Mouse (Mus musculus) Patski (cell line): ENCODE data around the gene Gm11060. TPM values are rescaled to one million over a fixed set of nuclear protein-coding genes. Genes with fewer than 3 reads are reported as not detected.

ENCODE experiments used
- ATAC-seq: fragments of 100-300 bp; one replicate; pipeline ENCODE4 v1.8.0; 2021
- CTCF ChIA-PET: fragments of 350-600 bp; sonication (Branson Sonifier 250); formaldehyde crosslinking; loops from one replicate; lab custom pipeline; 2022; ENCODE audit warnings: inconsistent platforms; lab: Charles Lee
- POLR2A ChIA-PET: fragments of 350-600 bp; sonication (Branson Sonifier 250); formaldehyde crosslinking; loops from one replicate; lab custom pipeline; 2022; ENCODE audit warnings: antibody characterized with exemption, inconsistent platforms; lab: Charles Lee
- DNase-seq: peaks from one replicate; pipeline ENCODE4 v3.0.0-alpha.2; 2011; ENCODE audit warnings: low read depth, low spot score
- H3K27me3 ChIP-seq: fragments of 371-371 bp; one replicate; pipeline ENCODE4 v1.5.1; 2021
- CTCF ChIP-seq: fragments of 100-300 bp; IDR thresholded peaks from one replicate; pipeline ENCODE4 v1.5.1; 2021
- in situ Hi-C: fragments of 300-500 bp; cut with MboI; formaldehyde crosslinking; loops from 3 replicates; pipeline ENCODE4 v1.11.1; 2018; ENCODE audit warnings: low pct_unique_long_range_greater_than_20kb, mixed read lengths
- polyA plus RNA-seq: library from polyadenylated mRNA; unstranded; gene quantifications from one replicate; pipeline ENCODE4 v1.2.3, GENCODE M21; 2021

Gm11060 gene
- polyA plus RNA-seq, 1 experiment from 2014 or later = not detected

DNA sequence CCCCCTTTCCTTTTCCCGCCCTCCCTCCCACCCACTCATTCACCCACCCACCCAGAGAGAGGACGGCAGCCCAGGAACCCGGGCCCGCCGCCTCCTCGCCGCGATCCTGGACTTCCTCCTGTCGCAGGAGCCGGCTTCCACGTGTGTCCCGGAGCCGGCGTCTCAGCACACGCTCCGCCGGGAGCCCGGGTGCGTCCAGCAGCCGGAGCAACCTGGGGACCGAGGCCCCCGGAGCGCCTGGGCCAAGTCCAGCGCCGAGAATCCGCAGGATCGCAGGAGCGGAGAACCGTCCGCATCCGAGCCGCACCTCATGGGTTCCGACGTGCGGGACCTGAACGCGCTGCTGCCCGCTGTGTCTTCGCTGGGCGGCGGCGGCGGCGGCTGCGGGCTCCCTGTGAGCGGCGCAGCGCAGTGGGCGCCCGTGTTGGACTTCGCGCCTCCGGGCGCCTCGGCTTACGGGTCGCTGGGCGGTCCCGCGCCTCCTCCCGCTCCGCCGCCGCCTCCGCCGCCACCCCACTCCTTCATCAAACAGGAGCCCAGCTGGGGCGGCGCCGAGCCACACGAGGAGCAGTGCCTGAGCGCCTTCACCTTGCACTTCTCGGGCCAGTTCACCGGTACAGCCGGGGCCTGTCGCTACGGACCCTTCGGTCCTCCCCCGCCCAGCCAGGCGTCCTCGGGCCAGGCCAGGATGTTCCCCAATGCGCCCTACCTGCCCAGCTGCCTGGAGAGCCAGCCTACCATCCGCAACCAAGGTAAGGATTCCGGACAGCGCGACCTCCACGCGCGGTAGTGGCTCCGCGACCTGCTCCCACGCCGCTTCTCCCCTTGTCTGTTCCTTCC lies 35.1 kb downstream of the Gm11060 start:
- POLR2A ChIA-PET = no interaction called here
- no peak for TF ChIP-seq CTCF
- DNase-seq = no peak
- CTCF ChIA-PET = no interaction called here
- H3K27me3 ChIP-seq = no peaks in the 10 kb centered on the region
- ATAC-seq = no peak
- in situ Hi-C loops = no loop called here

DNA sequence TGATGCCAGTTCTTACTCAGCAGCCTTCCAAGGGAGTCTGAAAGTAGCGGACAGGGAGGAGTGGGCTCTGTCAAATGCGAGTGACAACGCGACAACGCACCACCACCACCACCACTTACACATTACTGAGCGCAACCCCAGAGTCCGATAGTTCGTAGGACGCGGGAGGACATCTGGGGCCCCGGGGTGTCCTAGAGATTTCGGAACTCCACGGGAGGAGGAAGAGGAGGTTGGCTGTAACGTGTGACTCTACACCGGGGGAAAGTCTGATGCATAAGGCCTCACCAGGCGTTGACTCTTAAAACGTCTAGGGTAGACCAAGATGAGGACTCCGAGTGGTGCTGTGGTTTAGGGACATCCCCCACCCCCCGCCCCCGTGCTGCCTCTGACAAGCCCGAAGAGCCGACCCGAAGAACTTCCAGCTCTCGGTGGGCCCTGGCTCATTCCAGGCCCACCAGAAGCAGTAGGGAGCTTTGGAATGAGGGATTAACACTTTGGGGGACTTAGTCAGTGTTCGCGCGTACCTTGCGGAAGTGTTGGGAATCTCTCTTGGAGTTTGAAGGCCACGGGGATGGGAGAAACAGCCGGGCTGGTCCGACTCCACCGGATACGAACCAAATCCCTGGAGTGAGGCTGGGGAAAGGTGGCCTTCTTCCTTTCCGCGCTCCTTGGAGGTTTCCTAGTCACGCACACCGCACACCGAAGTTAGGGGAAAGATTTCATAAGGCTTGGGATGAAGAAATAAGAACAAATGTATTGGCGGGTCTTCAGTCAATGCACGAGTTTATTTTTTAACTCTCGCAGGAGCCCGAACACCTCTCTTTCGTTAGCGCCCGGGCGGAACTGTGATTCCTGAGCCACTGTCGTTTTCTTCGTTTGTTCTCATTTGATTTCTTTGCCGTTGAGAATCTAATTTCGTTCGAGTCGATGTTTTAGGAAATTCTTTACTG lies 36.0 kb downstream of the Gm11060 start:
- ChIA-PET POLR2A (no interaction called here), CTCF (no interaction called here)
- DNase-seq = no peak
- TF ChIP-seq CTCF = no peak
- no peak for ATAC-seq
- in situ Hi-C loops = no loop called here
- H3K27me3 ChIP-seq = no peaks in the 10 kb centered on the region

DNA sequence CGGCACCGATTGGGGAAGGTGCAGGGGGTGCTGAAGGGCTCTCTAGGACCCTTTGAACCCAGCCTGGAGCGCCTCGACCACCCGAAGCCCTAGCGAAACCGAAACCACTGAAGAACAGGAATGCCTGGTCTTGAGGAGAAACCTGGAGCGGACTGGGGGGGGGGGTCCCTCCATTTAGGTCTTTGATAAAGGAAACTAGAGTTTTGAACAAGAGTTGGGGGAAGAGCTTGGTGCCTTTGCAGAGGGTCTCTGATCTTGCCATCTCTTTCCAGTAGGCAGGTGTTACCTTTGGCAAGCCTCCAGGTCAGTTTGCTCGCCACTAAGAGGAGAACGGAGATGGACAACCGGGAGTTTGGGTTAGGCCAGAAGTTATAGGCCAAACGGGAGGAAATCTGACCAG lies 36.7 kb downstream of the Gm11060 start:
- ChIA-PET POLR2A (no interaction called here), CTCF (no interaction called here)
- TF ChIP-seq CTCF = no peak
- ATAC-seq (no peak), DNase-seq (no peak)
- in situ Hi-C loops = no loop called here
- H3K27me3 ChIP-seq = no peaks in the 10 kb centered on the region

DNA sequence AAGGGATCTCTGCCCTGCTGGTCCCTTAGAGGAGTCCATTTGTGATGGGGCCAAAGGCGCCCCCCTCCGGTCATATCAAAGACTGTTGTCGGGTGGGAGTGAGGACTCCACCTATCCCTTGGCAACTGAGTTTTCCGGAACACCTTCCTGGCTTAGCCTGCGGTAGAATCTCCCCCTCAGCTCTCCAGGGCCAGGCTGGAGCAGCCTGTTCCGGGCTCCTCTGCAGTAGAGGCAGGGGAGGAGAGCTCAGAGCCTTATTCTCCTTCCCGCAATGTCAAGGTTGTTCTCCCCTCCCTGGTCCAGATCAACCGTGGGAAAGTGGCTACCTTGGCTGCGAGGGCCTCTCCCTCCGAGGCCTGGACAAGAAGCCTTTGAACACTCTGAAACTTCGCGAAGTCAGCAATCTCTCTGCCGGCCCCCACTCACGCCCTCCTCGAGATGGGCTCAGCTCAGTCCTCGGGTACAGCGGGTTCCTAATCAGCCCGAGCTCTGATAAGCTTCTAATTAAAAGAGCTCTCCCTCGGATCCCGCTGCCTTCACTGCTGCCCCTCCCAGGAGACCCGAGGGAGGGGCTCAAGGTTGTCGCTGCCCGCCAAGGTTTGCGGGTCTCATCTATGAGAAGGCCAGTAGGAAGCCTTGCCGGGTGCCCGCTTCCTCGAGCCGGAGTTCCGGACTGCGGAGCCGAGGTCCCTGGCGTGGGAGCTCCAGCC lies 38.7 kb downstream of the Gm11060 start:
- ATAC-seq (no peak), DNase-seq (no peak)
- no peak for TF ChIP-seq CTCF
- POLR2A ChIA-PET = interaction anchor here (1.2 kb wide), 1 partner anchor 39 kb away, joined by 3 read pairs; no protein-coding TSS in a partner anchor
- in situ Hi-C loops = no loop called here
- no peaks in the 10 kb centered on the region for H3K27me3 ChIP-seq
- CTCF ChIA-PET = interaction anchor here (1.2 kb wide), 1 partner anchor 11 kb away, joined by 3 read pairs; no protein-coding TSS in a partner anchor

DNA sequence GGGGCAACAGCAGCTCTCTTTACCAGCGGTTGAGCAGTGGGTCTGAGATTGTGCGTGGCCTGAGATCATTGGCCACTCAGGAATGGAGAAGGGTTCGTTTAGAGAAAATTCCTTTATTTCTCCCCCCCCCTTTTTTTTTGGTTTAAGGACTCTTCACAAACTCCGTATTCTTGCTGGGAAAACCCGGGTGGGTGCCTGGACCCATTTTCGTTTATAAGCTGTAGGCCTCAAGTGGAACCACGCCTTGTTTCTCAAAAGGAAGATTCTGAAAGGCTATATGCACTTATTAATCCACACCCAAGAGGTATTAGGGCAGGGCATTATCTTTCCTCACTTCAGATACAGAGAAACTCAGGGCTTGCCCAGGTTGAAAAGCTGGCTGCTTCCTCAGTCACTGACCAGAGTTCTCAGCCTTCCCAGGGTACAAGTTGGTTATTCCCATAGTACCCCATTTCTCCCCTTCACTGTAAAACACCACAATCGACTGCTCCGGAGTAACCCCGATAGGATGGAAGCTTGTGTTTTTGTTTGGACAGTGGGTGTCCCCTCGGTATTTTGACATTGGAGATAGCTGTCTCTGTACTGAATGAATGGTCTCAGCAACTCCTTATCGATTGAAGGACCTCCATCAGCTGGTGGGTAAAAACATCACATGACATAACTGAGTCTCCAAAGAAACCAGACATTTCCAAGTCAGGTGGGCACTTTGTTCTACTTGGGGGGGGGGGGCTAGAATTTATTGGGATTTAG lies 39.4 kb downstream of the Gm11060 start:
- ChIA-PET POLR2A (interaction anchor here (1.2 kb wide), 1 partner anchor 38 kb away, joined by 3 read pairs; no protein-coding TSS in a partner anchor), CTCF (interaction anchor here (1.3 kb wide), 2 partner anchors 11 to 18 kb away, joined by 3 to 5 read pairs; no protein-coding TSS in a partner anchor)
- in situ Hi-C loops = no loop called here
- no peaks in the 10 kb centered on the region for H3K27me3 ChIP-seq
- ATAC-seq = no peak
- no peak for DNase-seq
- TF ChIP-seq CTCF = no peak

DNA sequence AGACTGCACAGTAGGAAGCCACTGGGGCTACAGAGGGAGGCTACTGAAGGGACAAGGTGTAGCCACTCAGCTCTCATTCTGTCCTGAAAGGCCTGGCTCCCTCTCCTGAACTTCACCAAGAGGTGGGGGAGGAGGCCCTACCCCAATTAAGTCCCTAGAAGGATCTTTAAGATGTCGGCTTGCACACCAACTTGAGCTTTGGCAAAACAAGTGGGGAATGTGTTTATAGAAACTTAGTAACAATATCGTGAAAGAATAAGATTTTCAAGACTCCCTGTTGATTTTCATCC lies 39.9 kb downstream of the Gm11060 start:
- POLR2A ChIA-PET = no interaction called here
- no peak for DNase-seq
- in situ Hi-C loops = no loop called here
- no peaks in the 10 kb centered on the region for H3K27me3 ChIP-seq
- no peak for ATAC-seq
- TF ChIP-seq CTCF = no peak
- CTCF ChIA-PET = interaction anchor here (1.3 kb wide), 2 partner anchors 11 to 19 kb away, joined by 3 to 5 read pairs; no protein-coding TSS in a partner anchor

DNA sequence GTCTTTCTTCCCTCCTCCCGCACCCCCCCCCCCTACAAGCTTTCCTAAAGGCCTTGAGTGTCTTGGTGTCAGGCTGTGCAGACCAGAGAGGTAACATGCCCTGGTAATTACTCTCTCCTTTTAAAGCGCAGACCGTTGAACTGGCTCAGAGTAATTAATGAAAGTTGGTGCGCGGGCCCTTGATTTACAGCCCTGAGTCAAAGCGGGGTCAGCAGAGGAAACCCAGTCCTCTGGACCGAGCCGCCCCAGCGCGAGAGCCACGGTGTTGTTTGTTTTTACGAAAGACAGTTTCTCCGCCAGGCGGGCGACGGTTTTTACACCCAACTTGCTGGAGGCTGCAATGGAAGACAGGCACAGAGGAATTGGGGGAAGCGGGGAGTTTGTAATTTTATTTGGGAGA lies 40.5 kb downstream of the Gm11060 start:
- in situ Hi-C loops = no loop called here
- CTCF ChIA-PET = interaction anchor here (1.3 kb wide), 2 partner anchors 12 to 20 kb away, joined by 3 to 5 read pairs; no protein-coding TSS in a partner anchor
- no peak for TF ChIP-seq CTCF
- POLR2A ChIA-PET = no interaction called here
- no peak for DNase-seq
- no peak for ATAC-seq
- no peaks in the 10 kb centered on the region for H3K27me3 ChIP-seq

DNA sequence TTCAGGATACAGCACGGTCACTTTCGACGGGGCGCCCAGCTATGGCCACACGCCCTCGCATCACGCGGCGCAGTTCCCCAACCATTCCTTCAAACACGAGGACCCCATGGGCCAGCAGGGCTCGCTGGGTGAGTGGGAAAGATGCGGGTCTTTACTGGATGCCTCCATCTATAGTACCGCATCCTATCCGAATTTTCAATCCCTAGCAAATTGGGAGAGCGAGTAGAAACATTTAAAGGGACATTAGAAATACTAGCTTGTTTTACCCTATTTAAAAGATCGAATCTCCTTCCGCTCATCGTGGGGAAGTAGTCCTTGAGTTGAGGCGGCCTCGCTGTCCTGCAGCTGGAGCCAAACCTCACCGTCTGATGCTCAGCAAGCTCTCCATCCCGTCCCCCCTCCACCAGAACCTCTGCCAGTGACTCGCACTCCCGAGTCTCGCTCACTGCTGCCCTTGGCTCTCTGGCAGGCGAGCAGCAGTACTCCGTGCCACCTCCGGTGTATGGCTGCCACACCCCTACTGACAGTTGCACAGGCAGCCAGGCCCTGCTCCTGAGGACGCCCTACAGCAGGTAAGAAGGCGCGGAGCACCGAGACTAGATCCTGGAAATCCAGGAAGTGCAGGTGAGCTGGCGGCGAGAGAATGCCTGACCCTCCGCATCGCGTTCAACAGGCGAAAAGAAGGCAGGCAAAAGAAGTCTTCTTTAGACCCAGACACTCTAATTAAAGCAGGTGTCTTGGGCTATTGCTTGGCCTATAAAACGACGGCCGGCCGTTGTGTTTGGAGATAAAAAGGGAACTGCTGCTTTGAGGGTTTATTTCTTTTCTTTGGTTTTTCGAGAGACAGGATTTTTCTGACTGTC lies 41.3 kb downstream of the Gm11060 start:
- in situ Hi-C loops = no loop called here

DNA sequence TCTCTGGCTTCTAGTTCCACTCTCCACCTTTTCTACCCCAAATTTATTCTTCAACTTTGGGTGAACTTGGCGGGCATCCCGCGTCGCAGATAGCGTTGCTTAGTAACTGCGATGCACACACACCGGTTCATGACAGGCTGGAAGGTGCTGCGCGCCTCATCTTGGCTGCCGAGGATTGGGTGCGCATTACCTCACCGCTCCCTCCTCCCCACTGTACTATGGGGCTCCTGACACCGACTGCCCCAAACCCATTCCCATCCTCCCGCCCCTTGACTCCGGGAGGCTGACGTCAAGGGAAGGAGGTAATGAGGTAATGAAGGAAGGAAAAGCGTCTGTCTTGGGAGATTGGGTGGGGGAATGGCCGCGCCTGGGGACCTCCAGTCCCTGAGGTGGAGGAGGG lies 42.5 kb downstream of the Gm11060 start:
- no peak for TF ChIP-seq CTCF
- ChIA-PET CTCF (no interaction called here), POLR2A (no interaction called here)
- no peaks in the 10 kb centered on the region for H3K27me3 ChIP-seq
- in situ Hi-C loops = no loop called here
- no peak for DNase-seq
- ATAC-seq = no peak

More for the DNA sequence above, 41.3 kb downstream of the Gm11060 start:
- CTCF ChIA-PET = no interaction called here
- POLR2A ChIA-PET = no interaction called here
- no peaks in the 10 kb centered on the region for H3K27me3 ChIP-seq
- no peak for TF ChIP-seq CTCF
- ATAC-seq = no peak
- no peak for DNase-seq
